Mouse (Mus musculus): ENCODE data around the gene Cfb. TPM values are rescaled to one million over a fixed set of nuclear protein-coding genes. Genes with fewer than 3 reads are reported as not detected.
A peak's percentile ranks its signal among the peaks of the same experiment; 100 is the strongest.

Cfb gene
- polyA plus RNA-seq, 1 experiment from 2014 or later = 13.3 TPM

DNA sequence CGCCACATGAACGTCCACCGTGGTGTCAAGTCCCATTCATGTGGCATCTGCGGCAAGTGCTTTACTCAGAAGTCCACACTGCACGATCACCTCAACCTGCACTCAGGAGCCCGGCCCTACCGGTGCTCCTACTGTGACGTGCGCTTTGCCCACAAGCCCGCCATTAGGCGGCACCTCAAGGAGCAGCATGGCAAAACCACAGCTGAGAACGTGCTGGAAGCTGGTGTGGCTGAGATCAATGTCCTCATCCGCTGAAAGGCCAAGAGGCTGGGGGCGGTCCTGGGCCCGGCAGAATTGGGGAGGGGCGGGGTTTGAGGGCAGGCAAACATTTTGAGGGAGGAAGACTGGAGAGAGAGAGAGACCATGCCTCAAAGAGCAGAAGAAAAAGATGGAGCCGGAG lies 34.0 kb upstream of the Cfb start:
- ATAC-seq (replicated peaks; ENCODE audit: low FRiP score) = no peak
- Histone ChIP-seq H3K4me1 (peaks cover 49% of the 10 kb centered on the region), H3K4me3 (replicated peaks) (0 out of 2 replicates have a peak overlapping the region, but pooled peaks have one; percentile 83), H3K9ac (no peak overlapping the region), H3K27ac (peak overlapping the region; percentile 97; the same call in 1 of the 2 replicates), H3K9me3 (replicated peaks) (no peaks in the 10 kb centered on the region), H3K4me2 (peak overlapping the region; percentile 92), H3K27me3 (no peaks in the 10 kb centered on the region), H3K36me3 (peaks cover 17% of the 10 kb centered on the region)
- 84% methylated on average over 17 of the region's 17 CpGs for WGBS

DNA sequence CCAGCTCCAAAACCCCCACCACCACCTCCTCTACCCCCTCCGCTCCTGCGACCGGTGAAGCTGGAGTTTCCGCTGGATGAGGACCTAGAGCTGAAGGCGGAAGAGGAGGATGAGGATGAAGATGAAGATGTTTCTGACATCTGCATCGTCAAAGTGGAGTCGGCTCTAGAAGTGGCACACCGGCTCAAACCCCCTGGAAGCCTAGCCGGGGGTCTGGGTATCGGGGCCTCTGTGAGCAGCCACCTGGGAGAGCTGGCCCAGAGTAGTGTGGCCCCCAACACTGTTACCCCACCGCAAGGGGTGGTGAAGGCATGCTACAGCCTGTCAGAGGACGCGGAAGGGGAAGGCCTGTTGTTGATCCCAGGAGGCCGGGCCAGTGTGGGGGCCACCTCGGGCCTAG lies 33.4 kb upstream of the Cfb start:
- H3K36me3 ChIP-seq = peaks cover 11% of the 10 kb centered on the region
- H3K9me3 ChIP-seq (replicated peaks) = no peaks in the 10 kb centered on the region
- peak overlapping the region; percentile 92 for H3K4me2 ChIP-seq
- peaks cover 47% of the 10 kb centered on the region for H3K4me1 ChIP-seq
- peak overlapping the region; percentile 83 for H3K4me3 ChIP-seq (replicated peaks)
- ATAC-seq (replicated peaks; ENCODE audit: low FRiP score) = no peak
- peak overlapping the region; percentile 73; the same call in 1 of the 2 replicates for H3K9ac ChIP-seq
- 92% methylated on average over 15 of the region's 15 CpGs for WGBS
- H3K27me3 ChIP-seq = no peaks in the 10 kb centered on the region
- H3K27ac ChIP-seq = peak overlapping the region; percentile 97

DNA sequence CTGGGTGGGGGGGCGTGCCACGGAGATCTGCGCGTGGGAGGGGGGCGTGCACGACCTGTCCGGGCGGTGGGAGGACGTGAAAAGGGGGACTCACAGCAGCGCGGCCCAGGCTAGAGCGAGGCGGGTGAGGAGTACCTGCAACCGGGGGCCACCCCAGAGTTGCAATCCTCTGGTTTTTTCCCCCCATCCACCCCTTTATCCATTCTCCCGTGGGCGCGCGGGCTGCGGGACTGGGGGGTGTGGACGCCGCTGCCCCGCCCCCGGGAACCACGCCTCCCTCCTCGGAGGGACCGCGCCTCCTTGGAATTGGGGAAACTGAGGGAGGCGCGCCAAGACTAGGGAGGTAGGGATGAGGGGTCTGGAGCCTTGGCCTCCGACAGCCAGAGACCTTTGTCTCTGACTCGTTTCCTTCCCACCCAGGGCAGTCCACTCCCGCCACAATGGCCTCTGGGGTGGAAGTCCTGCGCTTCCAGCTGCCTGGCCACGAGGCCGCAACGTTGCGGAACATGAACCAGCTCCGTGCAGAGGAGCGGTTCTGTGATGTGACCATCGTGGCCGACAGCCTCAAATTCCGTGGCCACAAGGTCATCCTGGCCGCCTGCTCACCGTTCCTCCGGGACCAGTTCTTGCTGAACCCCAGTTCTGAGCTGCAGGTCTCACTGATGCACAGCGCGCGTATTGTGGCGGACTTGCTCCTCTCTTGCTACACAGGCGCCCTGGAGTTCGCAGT lies 32.6 kb upstream of the Cfb start:
- peak overlapping the region; percentile 97 for H3K27ac ChIP-seq
- peak overlapping the region; percentile 83 for H3K4me3 ChIP-seq (replicated peaks)
- 5% methylated on average over 51 of the region's 51 CpGs for WGBS
- H3K9me3 ChIP-seq (replicated peaks) = no peaks in the 10 kb centered on the region
- H3K9ac ChIP-seq = peak overlapping the region; percentile 73
- 0 out of 2 replicates have a peak, but pooled peaks have one; percentile 16 for ATAC-seq (replicated peaks; ENCODE audit: low FRiP score)
- peaks cover 39% of the 10 kb centered on the region for H3K4me1 ChIP-seq
- no peaks in the 10 kb centered on the region for H3K27me3 ChIP-seq
- H3K36me3 ChIP-seq = peaks cover 10% of the 10 kb centered on the region
- H3K4me2 ChIP-seq = peak overlapping the region; percentile 92

DNA sequence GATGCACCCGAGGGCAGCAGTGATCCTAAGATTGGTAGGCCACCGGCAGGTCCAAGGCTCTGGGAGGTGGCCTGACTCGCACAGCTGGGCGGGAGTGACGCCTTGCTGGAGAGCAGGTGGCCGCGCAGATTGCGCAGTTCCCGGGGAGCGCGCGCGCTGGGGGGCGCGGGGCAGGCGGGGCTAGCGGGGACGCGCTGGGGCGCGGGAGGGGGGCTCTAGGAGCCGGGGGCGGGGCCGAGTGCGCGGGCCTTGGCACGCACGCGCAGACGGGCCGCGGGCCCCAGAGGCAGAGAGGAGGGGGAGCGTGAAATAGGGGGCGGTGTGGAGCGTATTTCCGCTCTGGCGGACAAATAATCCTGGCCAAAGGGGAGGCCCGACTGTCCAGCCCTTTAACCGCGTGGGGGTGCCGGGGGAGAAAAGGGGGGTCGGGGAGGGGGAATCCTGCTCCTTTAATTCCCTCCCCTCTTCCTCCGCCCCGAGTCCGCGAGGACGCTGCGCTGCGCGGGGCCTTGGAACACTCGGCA lies 31.8 kb upstream of the Cfb start:
- ATAC-seq (replicated peaks; ENCODE audit: low FRiP score) = peak; percentile 92
- peak overlapping the region; percentile 83 for H3K4me3 ChIP-seq (replicated peaks)
- peak overlapping the region; percentile 73 for H3K9ac ChIP-seq
- no peaks in the 10 kb centered on the region for H3K27me3 ChIP-seq
- H3K27ac ChIP-seq = peak overlapping the region; percentile 97
- WGBS = 1% methylated on average over 22 of the region's 51 CpGs
- H3K36me3 ChIP-seq = peaks cover 10% of the 10 kb centered on the region
- peak overlapping the region; percentile 92 for H3K4me2 ChIP-seq
- peaks cover 36% of the 10 kb centered on the region for H3K4me1 ChIP-seq
- no peaks in the 10 kb centered on the region for H3K9me3 ChIP-seq (replicated peaks)

DNA sequence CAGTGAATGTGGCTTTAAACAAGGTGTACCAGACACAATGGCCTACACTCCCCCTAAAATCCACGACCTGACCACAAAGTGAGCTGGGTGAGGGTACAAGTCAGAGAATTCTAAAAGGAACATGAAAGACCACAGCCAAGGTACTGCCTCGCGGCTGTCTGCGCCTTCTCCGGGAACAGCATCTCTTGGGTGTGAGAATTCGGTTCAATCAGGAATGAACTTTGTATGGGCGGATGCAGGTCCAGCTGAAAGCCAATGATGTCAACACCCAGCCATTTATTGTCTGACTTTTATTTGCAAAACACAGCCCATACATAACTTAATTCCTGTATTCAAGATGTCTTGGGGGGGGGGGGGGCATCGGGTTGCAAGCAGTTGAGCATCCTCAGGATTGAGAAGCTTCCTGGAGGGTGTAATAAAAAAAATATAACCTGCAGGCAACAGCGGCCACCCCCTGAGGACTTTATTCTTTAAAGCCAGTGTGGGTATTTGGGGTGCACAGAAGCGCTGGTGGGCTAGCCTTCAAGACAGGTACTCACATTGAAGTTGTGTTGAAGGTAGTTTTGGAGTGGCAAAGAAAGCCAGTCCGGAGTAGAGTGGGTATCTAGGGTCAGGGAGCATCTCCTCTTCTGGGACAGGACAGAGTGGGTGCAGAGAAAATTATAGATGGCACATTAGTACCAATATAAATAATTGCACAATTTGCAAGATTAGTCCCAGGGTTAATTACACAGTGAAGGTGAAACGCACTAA lies 30.9 kb upstream of the Cfb start:
- ATAC-seq (replicated peaks; ENCODE audit: low FRiP score) = no peak
- Histone ChIP-seq H3K4me1 (peaks cover 36% of the 10 kb centered on the region), H3K27me3 (no peaks in the 10 kb centered on the region), H3K4me3 (replicated peaks) (no peak overlapping the region), H3K4me2 (peak overlapping the region; percentile 92), H3K27ac (peak overlapping the region; percentile 97), H3K9ac (peak overlapping the region; percentile 47), H3K36me3 (peaks cover 10% of the 10 kb centered on the region), H3K9me3 (replicated peaks) (no peaks in the 10 kb centered on the region)
- WGBS = 72% methylated on average over 12 of the region's 12 CpGs

DNA sequence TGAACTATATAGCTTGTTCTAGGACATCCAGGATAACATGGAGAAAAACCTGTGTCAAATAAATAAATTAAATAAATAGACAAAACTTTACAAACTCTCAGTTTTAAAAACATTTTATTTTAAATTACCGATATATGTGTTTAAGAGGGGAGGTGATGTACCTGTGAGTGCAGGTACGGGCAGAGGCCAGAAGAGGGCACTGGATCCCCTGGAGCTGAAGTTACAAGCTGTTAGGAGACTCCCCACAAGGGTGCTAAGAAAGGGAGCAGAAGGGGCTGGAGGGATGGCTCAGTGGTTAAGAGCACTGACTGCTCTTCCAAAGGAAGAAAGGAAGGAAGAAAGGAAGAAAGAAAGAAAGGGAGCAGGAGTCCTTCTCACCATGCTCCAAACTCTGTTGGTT lies 29.1 kb upstream of the Cfb start:
- H3K4me2 ChIP-seq = no peak overlapping the region

DNA sequence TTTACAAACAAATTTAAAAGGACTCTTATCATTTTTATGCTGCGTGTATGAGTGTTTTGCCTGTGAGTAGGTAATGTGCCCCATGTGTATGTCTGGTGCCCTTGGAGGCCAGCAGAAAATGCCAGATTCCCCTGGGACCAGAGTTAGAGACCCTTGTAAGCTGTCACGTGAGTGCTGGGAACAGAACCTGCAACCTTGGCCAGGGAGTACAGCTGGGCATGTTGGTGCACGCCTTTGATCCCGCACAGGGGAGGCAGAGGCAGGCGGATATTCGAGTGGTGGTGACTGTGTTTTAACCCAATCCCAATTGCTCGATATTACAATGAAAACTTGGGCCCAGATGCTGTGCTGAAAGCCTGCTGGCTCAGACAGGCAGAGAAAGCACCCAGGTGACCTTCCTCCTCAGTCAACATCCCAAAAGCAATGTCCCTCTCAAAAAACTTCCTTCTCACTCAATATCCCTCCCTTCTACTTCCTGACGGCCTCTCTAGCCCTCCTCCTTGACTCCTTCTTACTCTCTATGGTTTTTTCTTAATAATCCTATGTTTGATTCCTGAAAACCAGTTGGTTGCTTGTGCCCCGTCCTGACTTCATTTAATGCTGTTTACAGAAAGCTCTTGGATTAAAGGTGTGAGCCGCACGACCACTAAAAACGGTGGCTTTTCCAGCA lies 27.9 kb upstream of the Cfb start:
- no peaks in the 10 kb centered on the region for H3K27me3 ChIP-seq
- no peak for ATAC-seq (replicated peaks; ENCODE audit: low FRiP score)
- H3K27ac ChIP-seq = no peak overlapping the region
- 83% methylated on average over 12 of the region's 12 CpGs for WGBS
- H3K9me3 ChIP-seq (replicated peaks) = no peaks in the 10 kb centered on the region
- H3K4me2 ChIP-seq = no peak overlapping the region
- H3K36me3 ChIP-seq = no peaks in the 10 kb centered on the region
- no peak overlapping the region for H3K4me3 ChIP-seq (replicated peaks)
- peaks cover 11% of the 10 kb centered on the region for H3K4me1 ChIP-seq
- no peak overlapping the region for H3K9ac ChIP-seq

More for the DNA sequence above, 29.1 kb upstream of the Cfb start:
- WGBS = 94% methylated on average over 2 of the region's 2 CpGs
- no peak overlapping the region for H3K9ac ChIP-seq
- H3K9me3 ChIP-seq (replicated peaks) = no peaks in the 10 kb centered on the region
- H3K27me3 ChIP-seq = no peaks in the 10 kb centered on the region
- H3K4me1 ChIP-seq = peaks cover 23% of the 10 kb centered on the region
- H3K27ac ChIP-seq = no peak overlapping the region
- H3K36me3 ChIP-seq = peaks cover 8% of the 10 kb centered on the region
- no peak overlapping the region for H3K4me3 ChIP-seq (replicated peaks)
- ATAC-seq (replicated peaks; ENCODE audit: low FRiP score) = no peak

DNA sequence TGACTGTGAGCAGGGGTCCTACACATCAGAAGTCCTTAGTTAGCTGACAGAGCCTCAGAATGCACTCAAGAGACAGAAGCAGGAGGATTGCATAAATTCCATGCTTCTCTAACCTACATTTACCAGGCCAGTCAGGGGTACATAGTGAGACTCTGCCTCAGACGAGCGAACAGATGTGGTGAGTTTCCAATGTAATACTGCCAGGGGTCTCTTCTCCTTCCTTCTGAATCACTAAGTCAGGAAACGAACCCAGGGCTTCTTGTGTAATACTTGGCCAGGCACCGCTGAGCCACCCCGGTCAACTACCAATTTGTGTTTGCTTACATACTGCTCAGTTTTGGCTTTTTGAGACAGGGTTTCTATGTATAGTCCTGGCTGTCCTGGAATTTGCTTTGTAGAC lies 25.6 kb upstream of the Cfb start:
- Histone ChIP-seq H3K9me3 (replicated peaks) (no peaks in the 10 kb centered on the region), H3K27me3 (no peaks in the 10 kb centered on the region), H3K36me3 (no peaks in the 10 kb centered on the region), H3K4me1 (no peaks in the 10 kb centered on the region), H3K9ac (no peak overlapping the region), H3K27ac (no peak overlapping the region), H3K4me2 (no peak overlapping the region), H3K4me3 (replicated peaks) (no peak overlapping the region)
- no peak for ATAC-seq (replicated peaks; ENCODE audit: low FRiP score)
- 83% methylated on average over 5 of the region's 5 CpGs for WGBS

DNA sequence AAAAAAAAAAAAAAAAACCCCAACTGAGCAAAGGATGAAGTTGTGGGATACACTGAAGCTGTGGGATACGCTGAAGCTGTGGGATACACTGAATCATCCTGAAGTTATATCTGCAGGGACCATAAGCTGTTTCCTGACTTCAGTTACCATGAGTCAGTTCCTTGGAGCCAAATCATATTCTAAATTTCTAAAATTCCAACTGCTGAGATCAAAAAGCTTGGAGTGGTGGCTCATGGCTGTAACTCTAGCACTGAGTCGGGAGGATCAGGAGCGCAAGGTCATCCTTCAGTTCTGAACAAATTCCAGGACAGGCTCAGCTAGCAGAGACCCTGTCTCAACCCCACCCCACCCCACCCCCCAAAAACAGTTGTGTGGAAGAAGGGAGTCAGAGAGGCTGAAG lies 23.3 kb upstream of the Cfb start:
- Histone ChIP-seq H3K4me2 (no peak overlapping the region), H3K36me3 (no peaks in the 10 kb centered on the region), H3K9ac (no peak overlapping the region), H3K27ac (no peak overlapping the region), H3K9me3 (replicated peaks) (no peaks in the 10 kb centered on the region), H3K27me3 (peaks cover 8% of the 10 kb centered on the region; the same call in 1 of the 2 replicates), H3K4me3 (replicated peaks) (no peak overlapping the region), H3K4me1 (0 out of 2 replicates have a peak, but pooled peaks cover 5% of the 10 kb centered on the region)
- no peak for ATAC-seq (replicated peaks; ENCODE audit: low FRiP score)
- 72% methylated on average over 3 of the region's 3 CpGs for WGBS

DNA sequence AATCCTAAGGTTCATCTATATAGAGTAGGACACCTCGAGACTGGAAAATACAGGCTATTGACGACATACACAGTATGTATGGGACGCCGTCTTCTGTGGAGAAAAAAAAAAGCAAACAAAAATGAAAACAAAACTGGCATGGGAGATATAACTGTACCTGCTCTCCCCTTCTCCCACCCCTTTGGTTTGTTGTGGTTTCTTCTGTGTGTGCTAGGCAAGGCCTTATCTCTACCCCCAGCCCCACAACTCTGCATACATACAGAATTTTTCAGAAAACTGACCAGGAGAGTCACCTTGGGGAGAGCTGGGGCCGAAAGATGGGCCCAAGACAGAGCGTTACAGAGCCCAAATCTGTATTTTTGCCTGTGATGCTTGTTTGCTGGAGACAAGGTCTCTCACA lies 22.4 kb upstream of the Cfb start:
- WGBS = 90% methylated on average over 6 of the region's 6 CpGs
- H3K4me2 ChIP-seq = no peak overlapping the region
- ATAC-seq (replicated peaks; ENCODE audit: low FRiP score) = no peak

DNA sequence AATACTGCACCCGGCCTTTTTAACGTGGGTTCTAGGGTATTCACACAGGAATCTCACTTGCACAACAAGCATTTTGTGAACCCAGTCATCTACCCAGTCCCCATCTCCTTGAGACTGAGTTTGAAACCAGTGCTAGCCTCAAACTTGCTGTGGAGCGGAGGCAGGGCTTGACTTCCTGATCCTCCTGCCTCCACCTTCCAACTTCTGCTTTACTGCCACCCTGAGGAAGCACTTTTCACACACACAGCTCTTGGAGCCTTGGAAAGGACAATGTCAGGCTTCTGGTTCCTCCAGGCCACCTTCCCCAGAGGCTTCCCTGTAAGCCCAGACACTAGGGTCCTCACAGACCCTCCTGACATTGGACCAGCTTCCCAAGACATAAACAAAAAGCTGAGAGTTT lies 21.0 kb upstream of the Cfb start:
- H3K27me3 ChIP-seq = peaks cover 8% of the 10 kb centered on the region; the same call in 1 of the 2 replicates
- H3K4me1 ChIP-seq = 0 out of 2 replicates have a peak, but pooled peaks cover 11% of the 10 kb centered on the region
- no peak overlapping the region for H3K27ac ChIP-seq
- H3K9ac ChIP-seq = no peak overlapping the region
- 73% methylated on average over 3 of the region's 3 CpGs for WGBS
- H3K9me3 ChIP-seq (replicated peaks) = no peaks in the 10 kb centered on the region
- no peaks in the 10 kb centered on the region for H3K36me3 ChIP-seq
- no peak for ATAC-seq (replicated peaks; ENCODE audit: low FRiP score)
- no peak overlapping the region for H3K4me2 ChIP-seq
- no peak overlapping the region for H3K4me3 ChIP-seq (replicated peaks)

More for the DNA sequence above, 22.4 kb upstream of the Cfb start:
- Histone ChIP-seq H3K27ac (no peak overlapping the region), H3K9me3 (replicated peaks) (no peaks in the 10 kb centered on the region), H3K4me1 (0 out of 2 replicates have a peak, but pooled peaks cover 5% of the 10 kb centered on the region), H3K4me3 (replicated peaks) (no peak overlapping the region), H3K9ac (no peak overlapping the region), H3K27me3 (peaks cover 8% of the 10 kb centered on the region; the same call in 1 of the 2 replicates), H3K36me3 (no peaks in the 10 kb centered on the region)

Measured in kidney, embryonic 15.5 days (tissue).